Mouse (Mus musculus) erythroblast, adult 5-6 weeks (primary cell): Measurements from ENCODE around the gene Nxn. TPM values are rescaled to one million over a fixed set of nuclear protein-coding genes. Genes with fewer than 3 reads are reported as not detected.

Experiments used
- ATAC-seq: replicated peaks from 2 replicates; pipeline ENCODE4 v1.8.0; 2016; ENCODE audit warnings: moderate number of reproducible peaks, mild to moderate bottlenecking, moderate TSS enrichment, inconsistent platforms; ENCODE audit not compliant: poor library complexity, low FRiP score, severe bottlenecking
- total RNA-seq, 2 experiments: library from RNA; stranded (forward) in 1 of 2; stranded (reverse) in 1 of 2; fragments of 150-400 nt in 1 of 2; fragments of 200-764, 138-1000 nt in 1 of 2; gene quantifications; 2 replicates each; pipeline versions ENCODE4 v1.2.3 to v1.2.4; 2015 to 2017; ENCODE audit warnings: low replicate concordance in 2 of 2

Gene Nxn
- total RNA-seq, 2 experiments from 2014 or later, result 3.7 to 9.0 TPM

GRCm38 (mm10) chr11:76311224-76312000 is 87.5 kb downstream of the Nxn start:
- no peak for ATAC-seq

- no peak for ATAC-seq
Observed at GRCm38 (mm10) chr11:76309868-76310267, 89.1 kb downstream of the Nxn start.

DNA sequence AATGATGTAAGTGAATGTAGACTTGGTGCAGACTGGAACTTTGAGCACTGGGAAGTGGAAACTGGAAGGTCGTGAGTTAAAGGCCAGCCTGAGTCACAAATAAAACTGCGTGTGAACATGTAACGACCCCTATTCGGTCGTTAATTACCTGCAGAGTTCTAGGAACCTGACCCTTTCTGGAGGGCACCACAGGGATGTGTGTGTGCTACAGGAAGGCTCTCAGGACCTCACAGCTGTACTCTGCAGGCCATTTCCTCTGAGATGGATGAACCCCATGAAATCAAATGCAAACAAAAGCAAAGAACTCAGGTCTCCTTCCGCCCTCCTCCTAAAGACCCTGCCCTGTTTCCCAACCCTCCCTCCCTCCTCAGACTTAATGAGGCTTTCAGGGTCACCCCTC is 89.9 kb downstream of the Nxn start:
- ATAC-seq, result no peak

GRCm38 (mm10) chr11:76306769-76307168 is 92.2 kb downstream of the Nxn start:
- no peak for ATAC-seq

DNA sequence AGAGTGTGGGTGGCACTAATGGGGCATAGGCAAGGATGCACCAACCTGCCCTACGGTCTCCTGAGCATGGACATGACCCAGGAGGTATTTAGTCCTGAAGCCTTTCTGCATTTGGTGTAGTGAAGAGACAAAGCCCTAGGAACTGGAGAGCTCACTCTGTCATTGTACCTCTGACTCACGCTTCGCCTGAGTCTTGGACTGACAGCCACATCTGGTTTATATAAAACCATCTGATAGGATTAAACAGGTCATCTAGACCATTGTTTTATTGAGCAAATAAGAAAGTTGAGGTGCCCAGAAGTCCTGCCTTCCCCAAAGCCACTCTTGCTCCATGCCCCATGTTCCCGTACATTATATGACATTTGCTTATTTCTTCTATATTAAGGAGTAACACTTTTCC is 93.4 kb downstream of the Nxn start:
- ATAC-seq, result no peak

DNA sequence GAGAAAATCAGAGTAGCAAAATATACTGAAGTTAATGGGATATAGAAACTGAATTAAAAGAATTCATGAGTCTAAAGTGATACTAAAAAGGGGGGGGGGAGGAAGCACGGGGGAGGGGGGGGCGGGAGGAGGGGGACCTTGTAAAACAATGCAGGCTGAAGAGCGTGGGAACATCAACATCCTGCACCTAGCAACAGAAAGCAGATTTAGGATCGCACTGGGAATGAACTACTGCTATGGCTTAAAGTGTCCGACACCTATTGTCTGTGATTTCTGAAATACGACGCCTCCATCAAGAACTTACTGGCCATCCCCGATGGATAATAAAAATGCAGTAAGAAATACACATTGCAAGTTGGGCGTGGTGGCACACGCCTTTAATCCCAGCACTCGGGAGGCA is 95.6 kb downstream of the Nxn start:
- ATAC-seq, result no peak

- no peak for ATAC-seq
Observed at GRCm38 (mm10) chr11:76300862-76301261, 98.1 kb downstream of the Nxn start.

DNA sequence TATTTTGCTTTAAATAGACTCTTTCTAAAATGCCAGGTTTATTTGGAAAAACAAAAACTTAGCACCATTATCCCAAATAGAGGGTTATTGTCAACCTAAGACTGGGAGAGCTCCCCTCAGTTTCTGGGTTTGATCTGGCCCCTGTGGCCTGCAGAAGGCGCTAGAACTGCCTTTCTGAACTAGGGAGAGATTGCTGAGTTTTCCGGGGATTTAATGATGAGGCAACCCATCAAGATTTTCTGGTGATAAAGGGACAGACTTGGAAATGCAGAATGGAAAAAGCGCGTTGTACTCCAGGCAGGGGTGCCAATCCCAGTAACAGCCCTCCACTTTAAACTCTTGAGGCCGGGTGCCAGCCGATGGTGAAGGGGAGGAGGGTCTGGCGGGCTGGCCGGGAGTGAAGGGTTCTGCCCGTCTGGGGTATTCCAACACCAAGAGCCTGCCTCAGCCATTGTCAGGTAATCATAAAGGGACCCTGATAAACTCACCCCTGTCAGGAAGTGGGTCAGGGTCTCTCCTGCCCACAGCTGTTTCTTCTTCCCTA is 100.4 kb downstream of the Nxn start:
- no peak for ATAC-seq

DNA sequence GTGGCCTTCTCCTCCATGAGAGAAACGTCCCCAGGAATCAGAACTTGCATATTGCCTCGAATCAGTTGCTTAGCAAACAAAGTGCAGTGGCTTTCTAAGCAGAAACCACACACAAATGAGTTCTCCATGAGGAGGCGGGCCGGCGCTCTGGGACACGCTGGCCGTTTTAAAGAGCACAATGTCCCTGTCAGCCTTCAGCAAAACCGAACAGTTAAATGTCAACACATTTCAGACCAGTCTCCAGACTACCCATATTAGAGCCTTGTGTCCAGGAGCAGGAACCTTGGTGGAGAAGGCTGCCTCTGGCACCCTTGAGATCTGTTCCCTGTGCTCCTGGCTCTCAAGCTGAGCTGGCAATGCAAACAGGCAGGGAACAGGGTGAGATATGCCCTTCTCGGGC is 101.7 kb downstream of the Nxn start:
- no peak for ATAC-seq

GRCm38 (mm10) chr11:76294836-76295235 is 104.1 kb downstream of the Nxn start:
- ATAC-seq, result no peak

DNA sequence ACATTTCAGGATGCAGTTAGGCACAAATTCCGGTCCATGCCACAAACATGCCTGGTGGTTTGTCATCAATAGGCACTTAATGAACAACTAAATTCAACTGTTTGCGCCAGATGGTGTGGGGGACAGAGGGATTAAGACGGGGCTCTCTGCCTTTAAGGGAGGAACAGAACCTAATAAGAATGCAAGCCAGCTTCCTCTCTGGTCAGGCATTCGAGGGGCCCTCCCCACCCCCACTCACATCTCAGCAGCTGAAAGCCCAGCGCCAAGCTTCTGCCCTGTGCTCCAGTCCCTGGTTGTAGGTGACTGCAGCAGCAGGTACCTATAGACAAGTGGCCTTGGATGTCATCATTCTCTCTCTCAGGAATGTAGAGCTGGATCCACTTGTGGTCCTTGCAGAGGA is 104.9 kb downstream of the Nxn start:
- 0 out of 2 replicates have a peak, but pooled peaks have one; percentile 31 for ATAC-seq

GRCm38 (mm10) chr11:76292831-76293230 is 106.1 kb downstream of the Nxn start:
- no peak for ATAC-seq

DNA sequence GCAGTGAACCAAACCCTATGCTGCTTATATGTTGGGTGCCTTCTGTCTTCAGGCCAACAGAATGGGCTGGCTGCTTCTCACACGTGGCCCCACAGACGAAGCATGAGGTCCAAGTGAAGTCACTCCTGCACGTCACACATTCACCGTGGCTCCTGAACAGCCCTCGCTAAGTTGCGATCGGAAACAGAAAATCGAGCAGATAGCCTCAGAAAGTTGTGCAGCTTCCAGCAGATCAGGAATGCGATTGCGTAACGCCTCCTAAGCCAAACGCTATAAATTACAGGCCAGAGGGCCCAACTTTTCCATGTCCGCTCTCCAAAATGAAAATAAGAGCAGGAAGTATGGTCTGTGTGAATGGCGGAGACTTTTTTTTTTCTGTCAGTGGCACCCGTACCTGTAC is 106.5 kb downstream of the Nxn start:
- no peak for ATAC-seq

DNA sequence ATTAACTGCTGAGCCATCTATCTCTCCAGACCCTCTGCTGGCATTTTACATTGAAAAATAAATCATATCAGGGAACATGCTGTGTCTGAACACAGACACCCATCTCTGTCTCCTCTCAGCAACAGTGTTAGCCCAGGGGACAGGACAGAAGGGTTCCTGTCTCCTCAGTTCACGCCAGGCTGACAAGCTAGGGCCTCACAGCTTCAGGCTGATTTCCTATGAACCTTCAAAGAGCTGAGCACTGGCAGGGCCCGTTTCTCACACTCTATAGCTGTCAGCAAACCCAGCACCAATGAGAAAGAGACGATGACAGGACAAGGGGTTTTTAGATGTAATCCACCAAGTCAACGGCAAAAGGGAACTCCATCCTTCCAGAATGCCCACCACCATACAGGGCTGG is 107.0 kb downstream of the Nxn start:
- ATAC-seq, result no peak

GRCm38 (mm10) chr11:76290367-76290766 is 108.6 kb downstream of the Nxn start:
- ATAC-seq, result no peak

DNA sequence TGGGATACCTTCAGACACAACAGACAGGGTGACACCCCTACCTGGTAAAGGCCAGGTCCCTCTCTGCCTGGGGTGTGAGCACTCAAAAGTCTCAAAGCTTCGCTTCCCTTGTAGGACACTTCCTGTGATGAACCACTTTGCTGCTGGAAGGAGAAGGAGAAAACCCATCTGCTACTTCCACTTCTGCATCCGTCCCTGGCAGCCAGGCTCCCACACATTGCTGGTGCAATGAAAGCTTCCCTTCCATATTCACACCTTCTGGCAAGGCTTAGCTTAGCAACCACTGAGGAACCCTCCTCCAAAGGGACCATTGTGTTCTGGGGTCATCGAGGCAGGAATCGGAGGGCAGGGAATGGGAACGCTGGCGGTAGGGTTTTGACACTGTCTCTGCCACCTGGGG is 110.3 kb downstream of the Nxn start:
- no peak for ATAC-seq

DNA sequence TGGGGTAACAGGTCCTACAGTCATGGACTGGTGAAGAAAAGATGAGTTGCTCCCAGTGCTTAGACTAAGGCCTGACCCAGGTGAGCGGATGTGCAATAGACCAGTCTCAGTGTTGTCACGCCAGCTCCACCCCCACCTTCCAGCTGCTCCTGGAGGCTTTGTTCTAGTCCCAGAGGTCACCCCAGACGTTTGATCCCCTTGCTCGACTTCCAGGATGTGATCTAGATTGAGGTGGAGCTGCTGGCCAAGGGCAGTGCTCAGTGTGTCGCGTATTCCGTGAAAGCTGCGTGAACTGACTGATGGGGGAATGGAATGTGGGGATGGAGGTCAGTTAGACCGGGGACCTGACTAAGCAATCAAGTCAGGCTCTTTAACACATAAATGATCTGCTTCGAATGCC is 111.6 kb downstream of the Nxn start:
- ATAC-seq, result no peak

DNA sequence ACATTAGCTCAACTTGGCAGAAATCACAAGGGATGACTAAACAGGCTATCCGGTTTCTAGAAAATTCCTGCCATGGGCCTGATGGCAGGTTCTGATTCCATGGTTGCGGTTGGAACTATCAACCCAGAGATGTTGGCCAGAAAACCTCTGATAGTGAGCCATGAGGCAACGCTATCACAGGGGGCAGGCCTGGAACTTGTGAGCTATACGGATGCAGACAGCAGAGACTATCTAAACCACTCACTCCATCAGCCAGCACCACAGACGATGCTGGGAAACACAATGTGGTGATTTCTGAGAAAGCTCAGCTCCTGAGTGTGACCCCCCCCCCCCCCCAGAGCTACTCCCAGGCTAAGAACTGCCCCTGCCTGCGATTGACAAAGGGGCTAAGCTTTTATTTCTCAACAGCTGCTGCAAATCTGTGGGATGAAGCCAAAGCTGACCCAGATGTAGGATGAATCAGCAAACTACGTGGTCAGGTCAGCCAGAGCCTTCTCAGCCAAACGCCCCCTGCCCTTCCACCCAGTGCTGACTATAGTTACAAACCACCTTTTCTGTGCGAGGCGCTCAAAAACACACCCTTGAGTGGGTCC is 112.3 kb downstream of the Nxn start:
- no peak for ATAC-seq

DNA sequence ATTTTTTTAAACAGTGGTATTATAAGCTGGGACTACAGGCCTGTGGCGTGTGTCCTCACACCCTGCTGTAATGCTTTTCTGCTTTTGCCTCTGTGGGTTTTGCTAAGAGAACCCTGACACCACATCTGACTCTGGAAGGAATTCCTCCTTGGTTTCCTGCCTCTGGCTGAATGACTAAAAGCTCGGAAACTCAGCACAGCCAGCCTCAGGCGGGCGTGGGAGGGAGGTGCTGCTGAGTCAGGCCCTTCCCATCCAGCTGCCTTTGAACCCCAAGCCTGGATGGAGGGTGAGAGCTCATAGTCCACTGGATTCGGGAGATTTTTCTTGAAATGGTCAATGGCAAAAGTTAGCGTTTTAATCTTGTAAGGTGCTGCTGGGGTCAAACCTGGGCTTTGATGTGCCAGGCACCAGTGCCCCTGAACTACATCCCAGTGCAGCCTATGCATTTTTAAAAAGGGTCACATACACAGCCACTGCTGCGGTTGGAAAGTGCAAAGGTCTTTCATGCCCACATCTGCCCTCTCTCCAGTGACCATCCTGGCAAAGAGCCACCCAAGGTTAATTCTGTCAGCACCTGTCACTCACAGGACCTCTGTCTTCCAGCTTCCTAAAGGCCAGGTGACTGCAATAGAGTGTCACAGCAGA is 113.4 kb downstream of the Nxn start:
- ATAC-seq, result no peak

DNA sequence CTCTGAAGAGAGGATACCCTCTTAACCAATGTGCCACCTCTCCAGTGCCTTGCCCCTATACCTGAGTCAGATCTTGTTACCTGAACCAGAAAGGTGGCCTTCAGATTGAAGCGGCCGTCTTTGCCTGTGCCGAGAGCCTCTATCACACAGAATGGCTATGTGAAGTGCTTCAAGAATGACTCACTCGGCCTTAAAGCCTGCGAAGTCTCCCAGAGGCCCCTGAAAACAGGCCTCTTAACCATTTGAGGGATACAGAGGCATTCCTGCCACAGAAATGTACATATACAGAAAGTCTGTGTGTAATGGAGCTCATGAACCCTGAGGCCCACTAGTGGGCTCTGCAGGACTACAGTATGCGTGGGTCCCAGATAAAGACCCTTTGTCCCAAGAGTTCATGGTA is 115.1 kb downstream of the Nxn start:
- no peak for ATAC-seq

- no peak for ATAC-seq
Observed at GRCm38 (mm10) chr11:76279971-76280370, 119.0 kb downstream of the Nxn start.
